Mouse (Mus musculus): Measurements from ENCODE around the gene Gm6401.
"Not testable (repeated sequence)": the region's sequence is repeated elsewhere in the genome, so short reads cannot be mapped to it uniquely, and the experiment has no call there.

GRCm38 (mm10) chr14:41968596-41968995 is 869 bp upstream of the Gm6401 start:
- not testable (repeated sequence) for TF ChIP-seq CTCF, POLR2A (IDR thresholded peaks at IDR 0.05; ENCODE audit: extremely low read depth, insufficient read depth, low read length)

Measured in cortical plate, adult 2 months (tissue).